Mouse (Mus musculus) megakaryocyte, adult 5-6 weeks (primary cell): Measurements from ENCODE around the gene Csnk1d. TPM values are rescaled to one million over a fixed set of nuclear protein-coding genes. Genes with fewer than 3 reads are reported as not detected.

Experiments
- ATAC-seq: 2 replicates; pipeline ENCODE4 v1.8.0; 2016; ENCODE audit warnings: mild to moderate bottlenecking, inconsistent platforms; ENCODE audit not compliant: poor library complexity, severe bottlenecking
- total RNA-seq, 2 experiments: library from RNA; stranded (forward) in 1 of 2; stranded (reverse) in 1 of 2; fragments of 153-499, 151-499 nt in 1 of 2; fragments of 221-1000, 200-1000 nt in 1 of 2; gene quantifications; 2 replicates each; pipeline versions ENCODE4 v1.2.3 to v1.2.4; 2015 to 2017

Csnk1d gene
- total RNA-seq, 2 experiments from 2014 or later, result 64.8 to 69.7 TPM

DNA sequence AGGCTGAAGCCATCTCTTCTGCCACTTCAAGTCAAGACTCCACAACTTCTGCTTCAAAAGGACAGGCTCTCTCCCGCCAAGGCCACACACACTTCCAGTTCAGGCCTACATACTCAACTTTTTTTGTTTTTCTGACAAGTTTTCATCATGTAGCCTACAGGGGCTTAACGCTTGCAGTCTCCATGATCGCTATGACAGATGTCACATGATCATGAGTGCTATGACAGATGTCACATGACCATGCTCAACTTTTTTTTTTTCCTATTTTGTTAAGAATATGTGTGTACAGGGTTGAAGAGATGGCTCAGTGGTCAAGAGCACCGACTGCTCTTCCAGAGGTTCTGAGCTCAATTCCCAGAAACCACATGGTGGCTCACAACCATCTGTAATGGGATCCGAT, 73.4 kb downstream of the Csnk1d start:
- no peak for ATAC-seq

- ATAC-seq, result peak; percentile 99
Measured at GRCm38 (mm10) chr11:120916477-120916876, 74.7 kb downstream of the Csnk1d start.

DNA sequence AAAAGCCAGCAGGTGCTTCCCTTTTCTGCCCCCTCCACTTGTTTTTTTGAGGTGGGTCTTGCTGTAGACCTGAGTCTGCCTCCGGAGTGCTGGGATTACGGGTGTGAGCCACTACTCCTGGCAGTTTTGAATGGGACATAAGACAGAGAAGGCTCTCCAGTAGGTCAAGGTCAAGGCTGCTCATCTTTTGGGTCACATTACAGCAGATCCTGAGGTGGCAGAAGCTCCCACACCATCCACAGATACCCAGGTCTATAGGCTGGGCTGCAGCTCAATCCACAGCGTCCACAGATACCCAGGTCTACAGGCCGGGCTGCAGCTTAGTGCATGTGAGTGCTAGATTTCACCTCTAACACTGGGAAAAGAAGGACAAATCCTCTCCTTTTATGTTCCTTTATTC, 77.3 kb downstream of the Csnk1d start:
- no peak for ATAC-seq

Other genes with a start within 250 kb of the Csnk1d start
- 10.5 and 11.9 TPM in 2 replicates for gene Hmga1b, start 228.5 kb downstream of the Csnk1d start, total RNA-seq (2015)
- 7.6 and 8.8 TPM in 2 replicates for gene Hmga1b, start 228.5 kb downstream of the Csnk1d start, total RNA-seq (2017)
- gene Rfng, start 207.1 kb downstream of the Csnk1d start, total RNA-seq (2015), result 10.4 and 14.5 TPM in 2 replicates
- 3.3 and 5.7 TPM in 2 replicates for gene Rfng, start 207.1 kb downstream of the Csnk1d start, total RNA-seq (2017)
- gene Gps1, start 207.1 kb downstream of the Csnk1d start, total RNA-seq (2015), result 51.4 and 70.1 TPM in 2 replicates
- gene Gps1, start 207.1 kb downstream of the Csnk1d start, total RNA-seq (2017), result 52.1 and 56.3 TPM in 2 replicates
- 46.1 and 51.8 TPM in 2 replicates for gene Dus1l, start 194.9 kb downstream of the Csnk1d start, total RNA-seq (2015)
- 24.0 and 31.1 TPM in 2 replicates for gene Dus1l, start 194.9 kb downstream of the Csnk1d start, total RNA-seq (2017)
- gene Fasn, start 166.8 kb downstream of the Csnk1d start, total RNA-seq (2015), result 14.0 and 19.2 TPM in 2 replicates
- 10.5 and 13.3 TPM in 2 replicates for gene Fasn, start 166.8 kb downstream of the Csnk1d start, total RNA-seq (2017)
- 0.30 and 1.2 TPM in 2 replicates for gene Ccdc57, start 58.5 kb downstream of the Csnk1d start, total RNA-seq (2015)
- 2.1 and 2.4 TPM in 2 replicates for gene Ccdc57, start 58.5 kb downstream of the Csnk1d start, total RNA-seq (2017)
- gene Slc16a3, start 42.9 kb downstream of the Csnk1d start, total RNA-seq (2015), result 21.4 and 24.6 TPM in 2 replicates
- gene Slc16a3, start 42.9 kb downstream of the Csnk1d start, total RNA-seq (2017), result 35.2 and 40.7 TPM in 2 replicates
- 52.3 and 53.9 TPM in 2 replicates for gene Cd7, start 48.1 kb upstream of the Csnk1d start, total RNA-seq (2015)
- 14.8 and 17.3 TPM in 2 replicates for gene Cd7, start 48.1 kb upstream of the Csnk1d start, total RNA-seq (2017)
- not detected in 2 replicates for gene Sectm1b, start 72.2 kb upstream of the Csnk1d start, total RNA-seq (2015)
- not detected in 2 replicates for gene Sectm1b, start 72.2 kb upstream of the Csnk1d start, total RNA-seq (2017)
- 0.46 TPM in 1 of 2 replicates, not detected in the other for gene Sectm1a, start 89.9 kb upstream of the Csnk1d start, total RNA-seq (2015)
- gene Sectm1a, start 89.9 kb upstream of the Csnk1d start, total RNA-seq (2017), result 0.88 TPM in 1 of 2 replicates, not detected in the other
- gene Tex19.2, start 127.3 kb upstream of the Csnk1d start, total RNA-seq (2015), result not detected in 2 replicates
- gene Tex19.2, start 127.3 kb upstream of the Csnk1d start, total RNA-seq (2017), result not detected in 2 replicates
- not detected in 2 replicates for gene Tex19.1, start 154.8 kb upstream of the Csnk1d start, total RNA-seq (2015)
- gene Tex19.1, start 154.8 kb upstream of the Csnk1d start, total RNA-seq (2017), result not detected in 2 replicates
- gene Uts2r, start 168.9 kb upstream of the Csnk1d start, total RNA-seq (2015), result not detected in 2 replicates
- gene Uts2r, start 168.9 kb upstream of the Csnk1d start, total RNA-seq (2017), result not detected in 2 replicates
- gene Hexdc, start 213.1 kb upstream of the Csnk1d start, total RNA-seq (2015), result 1.5 and 3.1 TPM in 2 replicates
- 3.6 and 3.9 TPM in 2 replicates for gene Hexdc, start 213.1 kb upstream of the Csnk1d start, total RNA-seq (2017)
- gene Ogfod3, start 213.4 kb upstream of the Csnk1d start, total RNA-seq (2015), result 7.0 and 11.7 TPM in 2 replicates
- gene Ogfod3, start 213.4 kb upstream of the Csnk1d start, total RNA-seq (2017), result 2.0 and 5.5 TPM in 2 replicates
- 65.8 and 70.5 TPM in 2 replicates for gene Cybc1, start 238.0 kb upstream of the Csnk1d start, total RNA-seq (2015)
- gene Cybc1, start 238.0 kb upstream of the Csnk1d start, total RNA-seq (2017), result 59.2 and 71.8 TPM in 2 replicates
- 16.9 and 18.3 TPM in 2 replicates for gene Narf, start 245.9 kb upstream of the Csnk1d start, total RNA-seq (2015)
- 32.1 and 35.8 TPM in 2 replicates for gene Narf, start 245.9 kb upstream of the Csnk1d start, total RNA-seq (2017)